Mouse (Mus musculus) lung, embryonic 16.5 days (tissue): ENCODE measurements around the gene Fam98a. TPM values are rescaled to one million over a fixed set of nuclear protein-coding genes. Genes with fewer than 3 reads are reported as not detected.
A peak's percentile ranks its signal among the peaks of the same experiment; 100 is the strongest.

Experiments
- ATAC-seq: fragments of 200-750 bp; cut with Nextera tagmentation; 2 replicates; pipeline ENCODE4 v1.8.0; 2017; ENCODE audit warnings: low read depth, mild to moderate bottlenecking, moderate library complexity
- H3K27ac ChIP-seq: fragments of 300-500 bp; sonication (generic); 2 replicates; pipeline ENCODE4 v1.5.1; 2014; ENCODE audit warnings: mild to moderate bottlenecking, control low read depth, low read length
- H3K27me3 ChIP-seq: fragments of 300-500 bp; sonication (generic); 2 replicates; pipeline ENCODE4 v1.6.1; 2014; ENCODE audit warnings: low read depth, low read length, mixed read lengths; ENCODE audit not compliant: control insufficient read depth, insufficient read depth
- H3K36me3 ChIP-seq: fragments of 300-500 bp; sonication (generic); 2 replicates; pipeline ENCODE4 v1.6.1; 2014; ENCODE audit warnings: low read length; ENCODE audit not compliant: control insufficient read depth, insufficient read depth
- H3K4me1 ChIP-seq: fragments of 300-500 bp; sonication (generic); replicated peaks from 2 replicates; pipeline ENCODE4 v1.6.1; 2014; ENCODE audit warnings: low read length, mixed read lengths; ENCODE audit not compliant: control insufficient read depth, insufficient read depth
- H3K4me2 ChIP-seq: fragments of 300-500 bp; sonication (generic); 2 replicates; pipeline ENCODE4 v1.6.1; 2014; ENCODE audit warnings: low read depth, low read length, control low read depth
- H3K4me3 ChIP-seq: fragments of 300-500 bp; sonication (generic); 2 replicates; pipeline ENCODE4 v1.5.1; 2014; ENCODE audit warnings: mild to moderate bottlenecking, low read length, control low read depth
- H3K9ac ChIP-seq: fragments of 300-500 bp; sonication (generic); 2 replicates; pipeline ENCODE4 v1.6.1; 2014; ENCODE audit warnings: low read length, control low read depth
- H3K9me3 ChIP-seq: fragments of 300-500 bp; sonication (generic); 2 replicates; pipeline ENCODE4 v1.6.1; 2016; ENCODE audit warnings: low read length; ENCODE audit not compliant: control insufficient read depth
- WGBS: fragments of 180-500 bp; shearing (Covaris S2); extraction: QIAGEN DNeasy Blood & Tissue Kit; methylation state at CpG from one replicate; pipeline ENCODE4 v1.1.7; 2014; 5-methylcytosine and 5-hydroxymethylcytosine counted together
- polyA plus RNA-seq: library from polyadenylated mRNA; unstranded; fragments of >200 nt; fragmentation: Nextera tagmentation; extraction: Ambion mirVana; gene quantifications from 2 replicates; pipeline ENCODE4 v1.2.1, GENCODE M21; 2015

Fam98a gene
- 19.6 and 21.1 TPM in 2 replicates for polyA plus RNA-seq

DNA sequence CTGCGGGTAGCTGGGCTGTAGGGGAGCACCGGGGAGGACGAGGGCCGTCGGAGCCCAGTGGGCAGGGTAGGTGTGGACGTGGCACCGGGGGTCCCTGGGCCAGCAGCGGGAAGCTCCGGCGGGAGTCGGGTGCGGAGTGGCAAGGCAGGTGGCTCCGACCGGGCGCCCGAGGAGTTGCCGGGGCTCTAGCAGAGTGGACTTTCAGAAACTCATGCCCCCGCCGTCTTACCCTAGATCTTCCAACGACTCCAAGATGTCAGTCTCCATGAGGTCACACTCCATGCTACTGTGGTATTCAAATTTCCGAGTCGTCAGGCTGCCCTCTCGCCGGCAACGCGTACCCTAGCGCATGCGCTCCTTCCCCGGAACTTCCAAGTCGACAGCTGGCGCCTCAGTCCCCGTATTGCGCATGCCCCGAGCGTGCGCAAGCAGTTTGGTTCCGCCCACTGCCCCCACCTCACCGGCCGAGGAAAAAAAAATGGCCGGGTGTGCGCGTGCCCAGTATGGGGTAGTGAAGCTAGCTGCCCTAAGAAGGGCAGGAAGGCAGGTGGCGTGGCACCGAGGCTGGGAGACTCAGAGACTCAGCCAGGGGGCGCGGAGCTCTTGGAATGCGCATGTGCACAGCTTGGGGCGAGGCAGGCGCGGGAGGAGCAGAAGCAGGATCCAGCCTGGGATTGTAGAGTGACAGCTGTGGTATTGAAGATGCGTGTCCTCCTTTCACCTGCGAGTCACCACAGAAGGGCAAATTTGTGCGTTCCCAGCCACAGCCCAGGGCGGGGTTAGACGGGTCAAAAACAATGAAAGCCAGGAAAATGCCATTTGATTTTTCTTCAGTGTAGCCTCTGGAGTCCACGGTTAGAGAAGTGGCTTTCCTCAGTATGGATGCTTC is at the start of gene Fam98a:
TSS of gene Fam98a (minus strand) at position 435 of the 889 bp plus-strand sequence.
- Histone ChIP-seq H3K27me3 (no peaks in the 10 kb centered on the region), H3K9me3 (no peaks in the 10 kb centered on the region), H3K36me3 (peaks cover 2% of the 10 kb centered on the region), H3K4me2 (peak within 1 kb of the TSS; percentile 89), H3K9ac (peak within 1 kb of the TSS; percentile 85), H3K4me3 (peak within 1 kb of the TSS; percentile 91), H3K4me1 (peaks cover 8% of the 10 kb centered on the region; the same call in 1 of the 2 replicates), H3K27ac (peak within 1 kb of the TSS; percentile 49)
- peak; percentile 98 for ATAC-seq
- under 1% methylated on average over 56 of the region's 56 CpGs for WGBS

DNA sequence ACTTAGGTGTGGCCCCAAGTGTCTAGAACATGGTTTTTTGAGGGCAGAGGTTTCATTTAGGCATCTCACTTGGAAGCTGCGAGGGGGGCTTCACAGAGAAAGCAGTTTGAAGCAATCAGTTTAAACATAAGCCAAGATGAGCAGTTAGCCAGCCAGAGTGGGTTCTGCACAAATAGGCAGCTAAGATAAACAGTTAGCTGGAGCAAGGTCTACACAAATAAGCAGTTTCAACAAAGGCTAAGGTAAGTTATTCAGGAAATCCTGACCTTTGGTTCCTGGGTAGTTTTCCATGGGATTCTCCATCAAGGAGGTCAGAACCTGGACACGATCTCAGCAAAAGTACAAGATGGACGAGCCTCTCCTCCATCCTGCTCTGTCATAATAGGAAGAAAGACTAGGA is 46.9 kb upstream of the Fam98a start:
- WGBS = 37% methylated on average over 3 of the region's 3 CpGs
- no peak for ATAC-seq
- Histone ChIP-seq H3K27me3 (no peaks in the 10 kb centered on the region), H3K4me2 (no peak overlapping the region), H3K4me1 (no peaks in the 10 kb centered on the region), H3K4me3 (no peak overlapping the region), H3K36me3 (no peaks in the 10 kb centered on the region), H3K9ac (no peak overlapping the region), H3K9me3 (no peaks in the 10 kb centered on the region), H3K27ac (no peak overlapping the region)

DNA sequence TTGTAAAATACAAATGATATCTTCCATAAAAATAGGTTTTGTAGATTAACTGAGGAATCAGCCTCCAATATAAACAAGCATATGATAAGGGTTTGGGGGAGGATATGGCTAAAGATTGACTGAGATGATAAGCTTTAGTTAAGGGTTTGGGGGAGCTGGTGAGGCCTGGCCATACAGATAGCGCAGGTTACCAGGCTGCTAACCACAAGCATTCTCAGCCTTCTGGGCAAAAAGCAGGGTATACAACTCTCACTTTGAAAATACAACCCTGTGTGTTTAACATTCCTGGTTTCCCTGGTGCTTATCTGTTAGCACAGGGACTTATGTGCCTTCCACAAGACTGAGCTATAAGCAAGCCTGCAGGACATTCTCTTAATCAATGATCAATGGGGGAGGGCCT is 31.0 kb upstream of the Fam98a start:
- Histone ChIP-seq H3K27ac (no peak overlapping the region), H3K9me3 (no peaks in the 10 kb centered on the region), H3K4me1 (no peaks in the 10 kb centered on the region), H3K36me3 (no peaks in the 10 kb centered on the region), H3K4me3 (no peak overlapping the region), H3K4me2 (no peak overlapping the region), H3K27me3 (no peaks in the 10 kb centered on the region), H3K9ac (no peak overlapping the region)
- ATAC-seq = no peak
- 84% methylated on average over 1 of the region's 1 CpGs for WGBS

DNA sequence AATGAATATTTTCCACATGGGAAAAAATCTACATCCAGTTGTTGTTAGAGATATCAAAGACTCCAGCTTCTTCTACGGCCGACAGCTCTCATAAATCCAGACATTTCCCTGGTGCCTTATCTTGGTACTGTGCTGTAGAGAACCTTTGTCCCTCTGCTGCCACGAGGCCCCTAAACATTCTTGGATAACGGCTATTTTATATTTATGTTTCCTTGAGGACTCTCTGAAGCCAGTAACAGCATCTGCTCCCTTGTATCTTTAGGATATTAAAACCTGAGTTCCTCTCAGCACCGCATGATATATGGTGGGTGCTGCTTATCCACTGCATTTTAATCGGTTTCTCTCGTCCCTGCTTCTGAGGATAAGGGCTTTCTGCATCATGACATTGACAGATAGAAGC is 23.9 kb upstream of the Fam98a start:
- ATAC-seq = no peak
- Histone ChIP-seq H3K4me2 (no peak overlapping the region), H3K9me3 (no peaks in the 10 kb centered on the region), H3K27me3 (no peaks in the 10 kb centered on the region), H3K4me1 (no peaks in the 10 kb centered on the region), H3K9ac (no peak overlapping the region), H3K27ac (no peak overlapping the region), H3K4me3 (no peak overlapping the region), H3K36me3 (no peaks in the 10 kb centered on the region)
- WGBS = 48% methylated on average over 7 of the region's 7 CpGs

DNA sequence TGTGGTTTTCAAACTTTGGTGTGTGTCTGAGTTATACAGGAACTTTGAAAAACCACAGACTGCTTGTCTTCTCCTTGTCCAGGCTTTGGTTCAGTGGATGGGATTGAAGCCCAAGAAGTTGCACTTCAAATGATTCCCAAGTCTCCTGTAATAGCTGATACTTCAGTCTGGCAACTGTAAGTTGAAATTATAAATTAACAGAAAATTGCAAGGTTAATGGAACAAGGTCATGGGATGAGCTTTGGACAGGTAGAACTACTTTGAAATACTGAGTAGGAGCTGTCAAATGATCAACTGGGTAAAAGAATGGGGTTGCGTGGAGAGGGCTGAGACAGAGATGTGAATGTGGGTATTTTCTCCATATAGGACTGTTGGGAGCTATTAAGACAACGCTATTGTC is 6.3 kb upstream of the Fam98a start:
- no peak for ATAC-seq
- no peaks in the 10 kb centered on the region for H3K4me1 ChIP-seq

DNA sequence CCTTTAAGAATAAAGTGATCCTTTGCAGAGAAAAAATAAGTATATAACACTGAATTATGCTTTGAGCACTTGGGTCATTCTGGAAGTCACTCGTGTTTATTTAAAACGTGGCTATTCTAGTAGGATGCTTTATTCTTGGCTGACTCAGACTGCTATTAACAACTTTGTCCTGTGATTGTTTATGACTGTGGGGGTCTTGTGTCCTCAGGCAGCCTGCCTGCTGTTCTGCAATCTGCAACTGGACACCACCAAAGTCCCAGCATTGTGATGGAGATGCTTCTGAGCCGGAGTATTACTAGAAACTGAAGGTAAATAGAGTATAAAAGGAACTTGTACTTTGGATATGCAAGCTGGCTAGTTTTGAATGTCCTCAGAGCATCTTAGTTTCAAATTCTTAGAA is 5.3 kb upstream of the Fam98a start:
- WGBS = 45% methylated on average over 3 of the region's 3 CpGs
- H3K36me3 ChIP-seq = no peaks in the 10 kb centered on the region
- H3K27me3 ChIP-seq = no peaks in the 10 kb centered on the region
- H3K27ac ChIP-seq = no peak overlapping the region
- ATAC-seq = no peak
- H3K4me1 ChIP-seq = peaks cover 2% of the 10 kb centered on the region; the same call in 1 of the 2 replicates
- H3K4me2 ChIP-seq = no peak overlapping the region
- H3K9me3 ChIP-seq = peaks cover 4% of the 10 kb centered on the region; the same call in 1 of the 2 replicates
- no peak overlapping the region for H3K4me3 ChIP-seq
- no peak overlapping the region for H3K9ac ChIP-seq

More for the DNA sequence above, 6.3 kb upstream of the Fam98a start:
- Histone ChIP-seq H3K4me2 (no peak overlapping the region), H3K4me3 (no peak overlapping the region), H3K9ac (no peak overlapping the region), H3K27me3 (no peaks in the 10 kb centered on the region), H3K36me3 (no peaks in the 10 kb centered on the region), H3K9me3 (peaks cover 4% of the 10 kb centered on the region; the same call in 1 of the 2 replicates), H3K27ac (no peak overlapping the region)
- WGBS = 94% methylated on average over 2 of the region's 2 CpGs

DNA sequence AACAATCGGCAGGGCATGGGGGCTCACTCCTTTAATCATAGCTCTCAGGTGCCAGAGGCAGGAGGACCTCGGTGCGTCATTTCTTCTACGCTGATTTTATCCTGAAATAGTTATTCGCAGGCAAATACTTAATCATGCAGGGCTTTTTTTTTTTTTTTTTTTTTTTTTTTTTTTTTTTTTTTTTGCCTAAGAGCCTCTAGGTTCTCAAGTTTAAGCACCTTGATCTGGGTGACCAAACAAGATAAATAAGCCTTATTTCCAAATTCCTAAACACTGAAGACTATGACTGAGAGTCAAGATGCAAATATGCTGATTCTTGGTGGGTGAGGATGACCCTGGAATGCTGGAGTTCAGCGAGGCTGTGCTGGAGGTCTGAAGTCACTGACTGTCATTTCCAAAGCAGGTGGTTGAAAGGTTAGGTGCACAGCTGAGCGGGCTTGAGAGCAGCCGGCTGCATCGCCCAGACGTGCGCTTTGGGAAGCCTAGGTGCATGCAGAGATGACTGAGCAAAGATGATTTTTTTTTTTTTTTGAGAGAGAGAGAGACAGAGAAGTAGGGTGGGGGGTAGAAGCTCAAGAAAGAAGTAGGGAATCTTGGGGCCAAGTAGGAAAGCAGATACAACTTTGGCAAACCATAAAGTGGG is 854 bp downstream of the Fam98a start:
- Histone ChIP-seq H3K9me3 (no peaks in the 10 kb centered on the region), H3K27ac (no peak overlapping the region), H3K4me1 (peaks cover 8% of the 10 kb centered on the region; the same call in 1 of the 2 replicates), H3K4me2 (peak overlapping the region; percentile 89), H3K36me3 (peaks cover 8% of the 10 kb centered on the region), H3K4me3 (peak overlapping the region; percentile 91), H3K9ac (peak overlapping the region; percentile 85), H3K27me3 (no peaks in the 10 kb centered on the region)
- ATAC-seq = no peak
- WGBS = 35% methylated on average over 11 of the region's 11 CpGs

DNA sequence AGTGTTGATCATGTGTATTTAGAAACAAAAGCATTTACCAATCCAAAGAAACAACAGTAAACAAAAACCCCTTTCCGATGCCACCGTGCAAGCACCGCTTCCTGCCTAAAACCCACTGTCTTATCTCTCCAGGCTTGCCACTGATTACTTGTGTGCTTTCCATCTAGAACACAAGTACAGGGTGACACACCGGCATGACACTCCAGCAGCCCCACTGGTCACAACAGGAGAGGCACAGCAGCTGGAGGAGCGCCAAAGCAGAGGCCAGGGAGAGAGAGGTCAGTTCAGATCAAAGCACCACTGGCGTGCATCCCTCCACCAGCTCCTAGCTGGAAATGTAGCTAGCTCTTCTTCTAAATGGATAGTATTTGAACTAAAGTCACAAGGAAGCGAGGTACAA is 7.5 kb downstream of the Fam98a start:
- H3K9ac ChIP-seq = no peak overlapping the region
- ATAC-seq = no peak
- no peak overlapping the region for H3K4me2 ChIP-seq
- no peak overlapping the region for H3K27ac ChIP-seq
- H3K36me3 ChIP-seq = peaks cover 12% of the 10 kb centered on the region
- H3K27me3 ChIP-seq = no peaks in the 10 kb centered on the region
- no peak overlapping the region for H3K4me3 ChIP-seq
- no peaks in the 10 kb centered on the region for H3K9me3 ChIP-seq
- peaks cover 4% of the 10 kb centered on the region; the same call in 1 of the 2 replicates for H3K4me1 ChIP-seq
- 58% methylated on average over 7 of the region's 7 CpGs for WGBS

DNA sequence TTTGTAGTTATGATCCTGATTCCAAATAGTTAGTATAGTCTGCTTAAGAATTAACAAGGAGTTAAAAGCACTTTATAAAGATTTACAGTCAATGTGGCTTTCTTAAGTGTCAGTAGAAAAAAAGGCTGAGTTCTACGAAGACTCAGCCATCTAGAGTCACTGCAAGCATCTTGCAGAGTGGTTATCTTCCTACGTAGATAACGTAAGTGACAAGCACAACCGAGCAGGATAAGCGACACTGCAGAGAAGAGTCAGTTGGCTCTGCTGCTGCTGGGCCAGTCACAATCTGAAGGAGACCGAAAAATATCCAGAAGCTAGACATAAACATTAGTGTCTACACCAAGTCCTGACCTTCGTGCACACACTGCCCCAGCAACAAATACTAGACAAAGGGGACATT is 8.3 kb downstream of the Fam98a start:
- ATAC-seq = no peak
- H3K9me3 ChIP-seq = no peaks in the 10 kb centered on the region
- no peak overlapping the region for H3K9ac ChIP-seq
- peaks cover 14% of the 10 kb centered on the region for H3K36me3 ChIP-seq
- H3K4me2 ChIP-seq = no peak overlapping the region
- H3K4me3 ChIP-seq = no peak overlapping the region
- H3K27ac ChIP-seq = no peak overlapping the region
- no peaks in the 10 kb centered on the region for H3K27me3 ChIP-seq
- peaks cover 4% of the 10 kb centered on the region; the same call in 1 of the 2 replicates for H3K4me1 ChIP-seq
- WGBS = 55% methylated on average over 7 of the region's 7 CpGs
